Mouse (Mus musculus) layer of hippocampus, adult 8-10 months (tissue): ENCODE data around the gene Ttc19. TPM values are rescaled to one million over a fixed set of nuclear protein-coding genes. Genes with fewer than 3 reads are reported as not detected.
"Not testable (repeated sequence)": the region's sequence is repeated elsewhere in the genome, so short reads cannot be mapped to it uniquely, and the experiment has no call there.

Source experiments
- DNase-seq, 2 experiments: peaks; one replicate each; pipeline ENCODE4 v3.0.0; 2022; ENCODE audit warnings: low spot score in 2 of 2
- total RNA-seq, 4 experiments: library from RNA; stranded (reverse); gene quantifications; 2 replicates each; pipeline ENCODE4 v1.2.4; 2022

Gene Ttc19
- total RNA-seq, 4 experiments from 2014 or later, result 82.1 to 95.0 (median 89.8) TPM

- no peak for DNase-seq
These were observed 326 bp downstream of the Ttc19 start for GRCm38 (mm10) chr11:62281601-62281997.

- not testable (repeated sequence) for DNase-seq
These were observed 2.7 kb downstream of the Ttc19 start for GRCm38 (mm10) chr11:62284020-62284419.

- no peak for DNase-seq
These were observed 3.7 kb downstream of the Ttc19 start for GRCm38 (mm10) chr11:62285020-62285419.

GRCm38 (mm10) chr11:62287700-62288099, 6.4 kb downstream of the Ttc19 start:
- DNase-seq, result no peak

- no peak for DNase-seq
These were observed 12.8 kb downstream of the Ttc19 start for GRCm38 (mm10) chr11:62294121-62294520.

GRCm38 (mm10) chr11:62298883-62299282, 17.6 kb downstream of the Ttc19 start:
- DNase-seq, result no peak

GRCm38 (mm10) chr11:62305866-62306265, 24.6 kb downstream of the Ttc19 start:
- DNase-seq, result no peak

- DNase-seq, result no peak
These were observed 28.0 kb downstream of the Ttc19 start for GRCm38 (mm10) chr11:62309296-62309695.

GRCm38 (mm10) chr11:62314984-62315383, 33.7 kb downstream of the Ttc19 start:
- no peak for DNase-seq

GRCm38 (mm10) chr11:62317746-62318145, 36.5 kb downstream of the Ttc19 start:
- DNase-seq, result peak; percentile 82 to 86

GRCm38 (mm10) chr11:62320097-62320496, 38.8 kb downstream of the Ttc19 start:
- DNase-seq, result no peak

- DNase-seq, result no peak
These were observed 42.4 kb downstream of the Ttc19 start for GRCm38 (mm10) chr11:62323659-62324058.

GRCm38 (mm10) chr11:62331141-62331540, 49.9 kb downstream of the Ttc19 start:
- DNase-seq, result no peak

GRCm38 (mm10) chr11:62332228-62332627, 51.0 kb downstream of the Ttc19 start:
- DNase-seq, result no peak

- DNase-seq, result no peak
These were observed 61.7 kb downstream of the Ttc19 start for GRCm38 (mm10) chr11:62343002-62343401.

- no peak for DNase-seq
These were observed 70.7 kb downstream of the Ttc19 start for GRCm38 (mm10) chr11:62351948-62352347.

GRCm38 (mm10) chr11:62355216-62355615, 73.9 kb downstream of the Ttc19 start:
- no peak for DNase-seq

- no peak for DNase-seq
These were observed 85.6 kb downstream of the Ttc19 start for GRCm38 (mm10) chr11:62366879-62367278.

- DNase-seq, result no peak
These were observed 88.7 kb downstream of the Ttc19 start for GRCm38 (mm10) chr11:62369924-62370323.

GRCm38 (mm10) chr11:62371776-62372175, 90.5 kb downstream of the Ttc19 start:
- DNase-seq, result no peak

- not testable (repeated sequence) for DNase-seq
These were observed 96.1 kb downstream of the Ttc19 start for GRCm38 (mm10) chr11:62377202-62377851.
